Mouse (Mus musculus) kidney, adult 2 months (tissue): Measurements from ENCODE around the gene Gzma. TPM values are rescaled to one million over a fixed set of nuclear protein-coding genes. Genes with fewer than 3 reads are reported as not detected.

Experiments used
- DNase-seq: peaks from one replicate; pipeline ENCODE4 v3.0.0; 2021
- H3K27ac ChIP-seq: fragments of 200-500 bp; 2 replicates; pipeline ENCODE4 v1.5.1; 2012; ENCODE audit warnings: low read depth, low read length, control low read depth, inconsistent platforms; ENCODE audit not compliant: insufficient read depth
- H3K27me3 ChIP-seq: fragments of 200-500 bp; replicated peaks from 2 replicates; pipeline ENCODE4 v1.6.1; 2012; ENCODE audit warnings: mild to moderate bottlenecking, moderate library complexity, low read length, inconsistent platforms; ENCODE audit not compliant: control insufficient read depth, insufficient read depth
- H3K36me3 ChIP-seq: fragments of 200-500 bp; 2 replicates; pipeline ENCODE4 v1.6.1; 2012; ENCODE audit warnings: mild to moderate bottlenecking, moderate library complexity, low read length, inconsistent platforms; ENCODE audit not compliant: control insufficient read depth, insufficient read depth
- H3K4me1 ChIP-seq: fragments of 200-500 bp; 2 replicates; pipeline ENCODE4 v1.6.1; 2011; ENCODE audit warnings: low read length; ENCODE audit not compliant: control insufficient read depth, insufficient read depth
- H3K4me3 ChIP-seq: fragments of 200-500 bp; 2 replicates; pipeline ENCODE4 v1.5.1; 2011; ENCODE audit warnings: mild to moderate bottlenecking, low read depth, low read length, control low read depth; ENCODE audit not compliant: insufficient read depth
- CTCF ChIP-seq: fragments of 200-500 bp; conservative IDR thresholded peaks from 2 replicates; pipeline ENCODE4 v1.5.1; 2011; ENCODE audit warnings: low read depth, mild to moderate bottlenecking, control low read depth, low read length, moderate library complexity, mixed read lengths; ENCODE audit not compliant: insufficient read depth, insufficient read length
- POLR2A ChIP-seq: fragments of 200-500 bp; IDR thresholded peaks from one replicate; pipeline ENCODE4 v1.6.1; 2011; ENCODE audit warnings: low read depth, low read length, control low read depth
- WGBS: fragments of 180-500 bp; shearing (Covaris S2); methylation state at CpG from one replicate; pipeline ENCODE4 v1.1.7; 2018; 5-methylcytosine and 5-hydroxymethylcytosine counted together
- polyA plus RNA-seq: library from polyadenylated mRNA; depleted of rRNA; stranded (reverse); fragments of >200 nt; gene quantifications from 2 replicates; pipeline ENCODE4 v1.2.3, GENCODE M21; 2012

Gzma gene
- polyA plus RNA-seq, 1 experiment = 1.1 TPM

- 81% methylated on average over 10 of the region's 10 CpGs for WGBS
- H3K27ac ChIP-seq = no peak overlapping the region
- no peaks in the 10 kb centered on the region; the same call in 1 of the 2 replicates for H3K27me3 ChIP-seq
- H3K36me3 ChIP-seq = no peaks in the 10 kb centered on the region
- H3K4me1 ChIP-seq = no peaks in the 10 kb centered on the region
- TF ChIP-seq POLR2A (no peak), CTCF (no peak)
- no peak for DNase-seq
- no peak overlapping the region for H3K4me3 ChIP-seq
Measured at GRCm38 (mm10) chr13:113101804-113102203, 1.0 kb upstream of the Gzma start.

GRCm38 (mm10) chr13:113098406-113098805 is 2.4 kb downstream of the Gzma start:
- no peak for DNase-seq
- no peak overlapping the region for H3K27ac ChIP-seq
- no peaks in the 10 kb centered on the region for H3K36me3 ChIP-seq
- H3K4me3 ChIP-seq = no peak overlapping the region
- WGBS = 94% methylated on average over 2 of the region's 2 CpGs
- H3K27me3 ChIP-seq = no peaks in the 10 kb centered on the region; the same call in 1 of the 2 replicates
- TF ChIP-seq POLR2A (no peak), CTCF (no peak)
- no peaks in the 10 kb centered on the region for H3K4me1 ChIP-seq

- Histone ChIP-seq H3K27ac (no peak overlapping the region), H3K27me3 (no peaks in the 10 kb centered on the region; the same call in 1 of the 2 replicates), H3K4me3 (no peak overlapping the region), H3K36me3 (no peaks in the 10 kb centered on the region), H3K4me1 (no peaks in the 10 kb centered on the region)
- no peak for TF ChIP-seq CTCF
- TF ChIP-seq POLR2A = no peak
- no peak for DNase-seq
- 68% methylated on average over 3 of the region's 3 CpGs for WGBS
Measured at GRCm38 (mm10) chr13:113097011-113097410, 3.8 kb downstream of the Gzma start.

- DNase-seq = no peak
- Histone ChIP-seq H3K4me1 (no peaks in the 10 kb centered on the region), H3K4me3 (no peak overlapping the region), H3K36me3 (no peaks in the 10 kb centered on the region), H3K27ac (no peak overlapping the region), H3K27me3 (no peaks in the 10 kb centered on the region; the same call in 1 of the 2 replicates)
- TF ChIP-seq POLR2A (no peak), CTCF (no peak)
- WGBS = 69% methylated on average over 1 of the region's 1 CpGs
Measured at GRCm38 (mm10) chr13:113094618-113095017, 6.2 kb downstream of the Gzma start.

GRCm38 (mm10) chr13:113090489-113090888 is 10.3 kb downstream of the Gzma start:
- H3K27ac ChIP-seq = no peak overlapping the region
- no peaks in the 10 kb centered on the region for H3K4me1 ChIP-seq
- TF ChIP-seq CTCF = no peak
- TF ChIP-seq POLR2A = no peak
- H3K36me3 ChIP-seq = no peaks in the 10 kb centered on the region
- no peak overlapping the region for H3K4me3 ChIP-seq
- no peak for DNase-seq
- no peaks in the 10 kb centered on the region for H3K27me3 ChIP-seq
- 35% methylated on average over 8 of the region's 8 CpGs for WGBS

GRCm38 (mm10) chr13:113087226-113088017 is 13.4 kb downstream of the Gzma start:
- Histone ChIP-seq H3K36me3 (no peaks in the 10 kb centered on the region), H3K27ac (no peak overlapping the region), H3K27me3 (no peaks in the 10 kb centered on the region), H3K4me1 (no peaks in the 10 kb centered on the region), H3K4me3 (no peak overlapping the region)
- 80% methylated on average over 13 of the region's 13 CpGs for WGBS
- DNase-seq = no peak
- no peak for TF ChIP-seq CTCF
- no peak for TF ChIP-seq POLR2A

GRCm38 (mm10) chr13:113084732-113085131 is 16.0 kb downstream of the Gzma start:
- H3K4me1 ChIP-seq = no peaks in the 10 kb centered on the region
- no peak for TF ChIP-seq CTCF
- no peak for TF ChIP-seq POLR2A

GRCm38 (mm10) chr13:113082101-113082500 is 18.7 kb downstream of the Gzma start:
- WGBS = 83% methylated on average over 1 of the region's 1 CpGs

More at GRCm38 (mm10) chr13:113084732-113085131, 16.0 kb downstream of the Gzma start:
- Histone ChIP-seq H3K27ac (no peak overlapping the region), H3K4me3 (no peak overlapping the region), H3K27me3 (no peaks in the 10 kb centered on the region), H3K36me3 (no peaks in the 10 kb centered on the region)
- DNase-seq = no peak
- WGBS = 76% methylated on average over 5 of the region's 5 CpGs

More at GRCm38 (mm10) chr13:113082101-113082500, 18.7 kb downstream of the Gzma start:
- Histone ChIP-seq H3K27ac (no peak overlapping the region), H3K4me1 (no peaks in the 10 kb centered on the region), H3K27me3 (no peaks in the 10 kb centered on the region), H3K36me3 (no peaks in the 10 kb centered on the region), H3K4me3 (no peak overlapping the region)
- DNase-seq = no peak
- no peak for TF ChIP-seq POLR2A
- TF ChIP-seq CTCF = no peak
